Mouse (Mus musculus) embryonic facial prominence, embryonic 12.5 days (tissue): Measurements from ENCODE around the gene Foxs1. TPM values are rescaled to one million over a fixed set of nuclear protein-coding genes. Genes with fewer than 3 reads are reported as not detected.

ENCODE experiments used
- ATAC-seq: fragments of 200-750 bp; cut with Nextera tagmentation; 2 replicates; pipeline ENCODE4 v1.8.0; 2017; ENCODE audit not compliant: insufficient number of reproducible peaks, insufficient read depth, low FRiP score, low TSS enrichment
- H3K27ac ChIP-seq: fragments of 300-500 bp; sonication (generic); 2 replicates; pipeline ENCODE4 v1.5.1; 2016; ENCODE audit warnings: mild to moderate bottlenecking
- H3K27me3 ChIP-seq: fragments of 300-500 bp; sonication (generic); 2 replicates; pipeline ENCODE4 v1.6.1; 2016; ENCODE audit warnings: mild to moderate bottlenecking, moderate library complexity
- H3K36me3 ChIP-seq: fragments of 300-500 bp; sonication (generic); 2 replicates; pipeline ENCODE4 v1.6.1; 2016; ENCODE audit warnings: mild to moderate bottlenecking
- H3K4me1 ChIP-seq: fragments of 300-500 bp; sonication (generic); 2 replicates; pipeline ENCODE4 v1.6.1; 2016
- H3K4me2 ChIP-seq: fragments of 300-500 bp; sonication (generic); replicated peaks from 2 replicates; pipeline ENCODE4 v1.6.1; 2016; ENCODE audit warnings: mild to moderate bottlenecking, moderate library complexity
- H3K4me3 ChIP-seq: fragments of 300-500 bp; sonication (generic); 2 replicates; pipeline ENCODE4 v1.5.1; 2016; ENCODE audit warnings: mild to moderate bottlenecking
- H3K9ac ChIP-seq: fragments of 300-500 bp; sonication (generic); 2 replicates; pipeline ENCODE4 v1.6.1; 2016; ENCODE audit warnings: mild to moderate bottlenecking, moderate library complexity
- H3K9me3 ChIP-seq: fragments of 300-500 bp; sonication (generic); 2 replicates; pipeline ENCODE4 v1.6.1; 2016; ENCODE audit warnings: mild to moderate bottlenecking, moderate library complexity
- WGBS: fragments of 180-500 bp; shearing (Covaris S2); methylation state at CpG from one replicate; pipeline ENCODE4 v1.1.7; 2016; 5-methylcytosine and 5-hydroxymethylcytosine counted together
- polyA plus RNA-seq: library from polyadenylated mRNA; unstranded; fragments of >200 nt; fragmentation: Nextera tagmentation; extraction: Ambion mirVana; gene quantifications from 2 replicates; pipeline ENCODE4 v1.2.1, GENCODE M21; 2016

The Foxs1 gene
- polyA plus RNA-seq, 1 experiment from 2014 or later: 0.84 TPM

- Histone ChIP-seq H3K36me3 (no peaks in the 10 kb centered on the region), H3K4me3 (no peak overlapping the region), H3K27ac (no peak overlapping the region), H3K4me1 (peaks cover 24% of the 10 kb centered on the region; the same call in 1 of the 2 replicates), H3K27me3 (peaks cover 41% of the 10 kb centered on the region), H3K9me3 (no peaks in the 10 kb centered on the region), H3K4me2 (no peak overlapping the region), H3K9ac (no peak overlapping the region)
- WGBS: 32% methylated on average over 6 of the region's 6 CpGs
- ATAC-seq: no peak
Observed at GRCm38 (mm10) chr2:152911432-152911831, 21.6 kb downstream of the Foxs1 start.

- Histone ChIP-seq H3K27ac (no peak within 1 kb of the TSS), H3K4me2 (no peak within 1 kb of the TSS), H3K4me1 (peaks cover 28% of the 10 kb centered on the region; the same call in 1 of the 2 replicates), H3K27me3 (peaks cover 41% of the 10 kb centered on the region), H3K36me3 (no peaks in the 10 kb centered on the region), H3K9me3 (no peaks in the 10 kb centered on the region), H3K4me3 (no peak within 1 kb of the TSS), H3K9ac (no peak within 1 kb of the TSS)
- no peak for ATAC-seq
- 27% methylated on average over 12 of the region's 12 CpGs for WGBS
Observed at GRCm38 (mm10) chr2:152911031-152911430, 22.0 kb downstream of the Foxs1 start, which contains the start of gene Mylk2. Gene Mylk2 (plus strand): TSS chr2:152911352.

DNA sequence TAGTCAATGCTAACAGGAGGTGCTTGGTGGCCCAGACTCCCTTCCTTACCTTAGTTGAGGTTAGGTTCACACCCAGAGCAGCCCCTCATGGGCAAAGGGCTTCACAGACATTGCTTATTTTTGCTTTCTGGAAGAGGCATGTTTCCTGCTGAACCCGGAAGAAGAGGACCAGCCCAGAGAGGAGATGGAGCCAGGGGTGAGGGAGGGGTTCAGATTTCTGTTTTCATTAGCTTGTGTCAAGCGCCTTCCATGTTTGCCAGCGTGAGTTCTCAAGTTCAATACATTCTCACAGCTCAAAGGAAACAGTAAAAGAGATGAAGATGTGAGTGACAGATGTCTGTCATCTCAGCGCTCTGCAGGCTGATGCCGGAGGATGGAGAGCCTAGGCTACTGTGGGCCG lies 23.2 kb downstream of the Foxs1 start:
- H3K36me3 ChIP-seq: no peaks in the 10 kb centered on the region
- no peak for ATAC-seq
- H3K4me2 ChIP-seq: no peak overlapping the region
- H3K27me3 ChIP-seq: peaks cover 39% of the 10 kb centered on the region
- H3K4me3 ChIP-seq: no peak overlapping the region
- H3K27ac ChIP-seq: no peak overlapping the region
- 74% methylated on average over 6 of the region's 6 CpGs for WGBS
- no peak overlapping the region for H3K9ac ChIP-seq
- H3K4me1 ChIP-seq: peaks cover 36% of the 10 kb centered on the region
- H3K9me3 ChIP-seq: no peaks in the 10 kb centered on the region

GRCm38 (mm10) chr2:152907114-152907943 lies 25.7 kb downstream of the Foxs1 start:
- Histone ChIP-seq H3K9ac (no peak overlapping the region), H3K4me1 (peaks cover 36% of the 10 kb centered on the region), H3K9me3 (no peaks in the 10 kb centered on the region), H3K27me3 (peaks cover 21% of the 10 kb centered on the region), H3K4me3 (no peak overlapping the region), H3K4me2 (no peak overlapping the region), H3K36me3 (no peaks in the 10 kb centered on the region), H3K27ac (no peak overlapping the region)
- WGBS: 42% methylated on average over 14 of the region's 14 CpGs
- no peak for ATAC-seq

DNA sequence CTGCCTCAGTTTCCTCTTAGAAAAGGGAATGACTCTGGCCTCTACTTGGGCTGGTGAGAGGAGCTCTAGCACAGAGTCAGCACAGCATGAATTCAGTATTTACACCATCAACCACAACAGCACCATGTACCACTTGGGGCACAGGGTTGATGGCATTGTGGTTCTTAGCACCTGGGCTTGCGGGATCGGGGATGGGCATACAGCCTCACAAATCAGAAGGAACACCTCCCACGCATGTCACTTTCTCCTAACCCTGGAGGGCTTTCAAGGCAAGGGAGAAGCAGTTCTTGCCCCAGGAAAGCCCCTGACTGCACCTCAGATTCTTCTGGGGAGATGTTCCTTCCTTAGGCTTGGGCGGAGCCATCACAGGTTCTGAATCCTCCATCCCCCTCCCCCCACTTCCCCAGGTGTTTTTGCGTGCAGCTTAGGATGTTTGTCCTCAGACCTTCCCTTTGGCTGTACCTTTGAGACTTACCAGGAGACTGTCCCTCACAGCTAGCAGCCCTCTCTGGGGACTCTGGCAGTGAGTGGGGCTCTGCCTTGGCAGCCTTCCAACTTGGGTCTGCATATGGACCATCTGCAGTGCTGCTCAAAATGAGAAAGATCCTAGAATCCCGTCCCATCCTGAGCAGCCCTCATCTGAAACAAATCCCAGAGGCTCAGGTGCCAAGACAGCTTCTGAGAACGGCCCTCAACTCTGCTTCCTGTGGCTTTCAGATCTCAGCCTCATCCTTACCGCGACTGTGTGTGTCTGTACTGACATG lies 26.6 kb downstream of the Foxs1 start:
- Histone ChIP-seq H3K4me3 (no peak overlapping the region), H3K4me1 (peaks cover 37% of the 10 kb centered on the region), H3K27me3 (peaks cover 13% of the 10 kb centered on the region), H3K36me3 (no peaks in the 10 kb centered on the region), H3K27ac (no peak overlapping the region), H3K9ac (no peak overlapping the region), H3K4me2 (no peak overlapping the region), H3K9me3 (no peaks in the 10 kb centered on the region)
- ATAC-seq: no peak
- WGBS: 58% methylated on average over 9 of the region's 9 CpGs

DNA sequence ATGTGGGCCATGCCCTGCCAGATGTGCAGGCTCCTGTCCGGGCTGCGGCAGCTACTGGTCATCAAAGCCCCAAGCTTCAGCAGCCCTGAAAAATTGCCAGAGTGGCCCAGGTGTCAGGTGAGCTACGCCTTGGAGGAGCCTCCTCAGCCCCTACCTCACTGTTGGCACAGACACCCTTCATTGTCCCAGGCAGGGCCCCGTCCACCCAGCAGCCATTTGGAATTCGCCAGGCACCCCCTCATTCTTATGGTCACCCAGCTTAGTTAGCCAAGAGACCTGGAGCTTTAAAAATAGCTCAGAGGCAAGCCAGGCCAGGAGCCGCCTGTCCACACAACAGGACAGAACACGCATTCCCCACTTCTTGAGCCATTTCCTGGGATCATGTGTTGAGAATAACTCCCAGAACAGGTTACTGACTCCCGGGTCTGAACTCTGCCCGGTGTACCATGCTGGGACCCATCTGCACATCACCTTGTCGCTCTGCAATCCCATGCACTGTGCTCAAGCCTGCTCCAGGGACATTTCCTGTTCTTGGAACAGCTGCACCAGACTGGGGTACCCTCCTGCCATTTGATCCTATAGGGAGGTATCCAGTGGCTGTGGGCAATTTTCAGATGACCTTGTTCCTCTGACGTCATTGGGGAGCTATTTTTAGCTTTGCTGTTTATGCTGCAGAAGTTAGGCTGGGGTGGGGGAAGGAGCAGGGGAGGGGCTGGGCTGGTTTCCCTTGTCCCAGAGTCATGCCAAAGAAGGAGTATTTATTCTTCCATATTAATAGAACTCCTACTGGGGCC lies 27.8 kb downstream of the Foxs1 start:
- ATAC-seq: no peak
- no peak overlapping the region for H3K4me3 ChIP-seq
- H3K27me3 ChIP-seq: peaks cover under 1% of the 10 kb centered on the region; the same call in 1 of the 2 replicates
- WGBS: 44% methylated on average over 11 of the region's 11 CpGs
- H3K27ac ChIP-seq: peak overlapping the region; percentile 13; the same call in 1 of the 2 replicates
- no peak overlapping the region for H3K9ac ChIP-seq
- no peaks in the 10 kb centered on the region for H3K9me3 ChIP-seq
- no peaks in the 10 kb centered on the region for H3K36me3 ChIP-seq
- H3K4me2 ChIP-seq: no peak overlapping the region
- peaks cover 37% of the 10 kb centered on the region for H3K4me1 ChIP-seq

- H3K9ac ChIP-seq: no peak overlapping the region
- 62% methylated on average over 5 of the region's 5 CpGs for WGBS
- ATAC-seq: no peak
- peaks cover 37% of the 10 kb centered on the region for H3K4me1 ChIP-seq
- no peaks in the 10 kb centered on the region for H3K36me3 ChIP-seq
- no peaks in the 10 kb centered on the region for H3K27me3 ChIP-seq
- H3K9me3 ChIP-seq: no peaks in the 10 kb centered on the region
- H3K4me3 ChIP-seq: no peak overlapping the region
- H3K4me2 ChIP-seq: no peak overlapping the region
- H3K27ac ChIP-seq: no peak overlapping the region
Observed at GRCm38 (mm10) chr2:152904127-152904643, 28.8 kb downstream of the Foxs1 start.

GRCm38 (mm10) chr2:152903586-152903985 lies 29.4 kb downstream of the Foxs1 start:
- H3K4me2 ChIP-seq: no peak overlapping the region
- no peaks in the 10 kb centered on the region for H3K27me3 ChIP-seq
- no peak overlapping the region for H3K27ac ChIP-seq
- ATAC-seq: no peak
- H3K9me3 ChIP-seq: no peaks in the 10 kb centered on the region
- no peaks in the 10 kb centered on the region for H3K36me3 ChIP-seq
- 75% methylated on average over 4 of the region's 4 CpGs for WGBS
- H3K4me3 ChIP-seq: no peak overlapping the region
- H3K9ac ChIP-seq: no peak overlapping the region
- H3K4me1 ChIP-seq: peaks cover 37% of the 10 kb centered on the region

GRCm38 (mm10) chr2:152902658-152903057 lies 30.4 kb downstream of the Foxs1 start:
- Histone ChIP-seq H3K36me3 (no peaks in the 10 kb centered on the region), H3K27me3 (no peaks in the 10 kb centered on the region), H3K9me3 (no peaks in the 10 kb centered on the region), H3K4me2 (no peak overlapping the region), H3K27ac (no peak overlapping the region), H3K9ac (no peak overlapping the region), H3K4me1 (peaks cover 36% of the 10 kb centered on the region), H3K4me3 (no peak overlapping the region)
- no peak for ATAC-seq
- WGBS: 30% methylated on average over 3 of the region's 3 CpGs

DNA sequence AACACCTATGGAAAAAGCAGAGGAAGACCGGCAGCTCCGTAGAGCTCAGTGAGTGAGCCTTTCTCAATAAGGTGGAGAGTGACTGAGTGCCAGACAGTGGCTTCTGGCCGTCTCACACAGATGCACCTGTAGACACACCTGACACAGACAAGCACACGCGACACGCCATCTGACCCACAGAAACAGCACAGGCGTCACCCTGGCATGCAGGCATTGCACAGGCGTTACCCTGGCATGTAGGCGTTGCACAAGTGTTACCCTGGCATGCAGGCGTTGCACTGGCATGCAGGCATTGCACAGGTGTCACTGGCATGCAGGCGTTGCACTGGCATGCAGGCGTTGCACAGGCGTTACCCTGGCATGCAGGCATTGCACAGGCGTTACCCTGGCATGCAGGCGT lies 31.7 kb downstream of the Foxs1 start:
- H3K4me1 ChIP-seq: peaks cover 23% of the 10 kb centered on the region
- H3K36me3 ChIP-seq: 0 out of 2 replicates have a peak, but pooled peaks cover 3% of the 10 kb centered on the region
- H3K4me3 ChIP-seq: no peak overlapping the region
- WGBS: 93% methylated on average over 15 of the region's 15 CpGs
- ATAC-seq: no peak
- no peaks in the 10 kb centered on the region for H3K27me3 ChIP-seq
- H3K4me2 ChIP-seq: no peak overlapping the region
- no peak overlapping the region for H3K9ac ChIP-seq
- H3K9me3 ChIP-seq: no peaks in the 10 kb centered on the region
- no peak overlapping the region for H3K27ac ChIP-seq

- H3K36me3 ChIP-seq: peaks cover 26% of the 10 kb centered on the region
- no peak for ATAC-seq
Observed at GRCm38 (mm10) chr2:152899011-152899410, 34.0 kb downstream of the Foxs1 start.

More at GRCm38 (mm10) chr2:152899011-152899410, 34.0 kb downstream of the Foxs1 start:
- H3K9me3 ChIP-seq: no peaks in the 10 kb centered on the region
- H3K4me2 ChIP-seq: no peak overlapping the region
- H3K4me3 ChIP-seq: no peak overlapping the region
- peaks cover 6% of the 10 kb centered on the region; the same call in 1 of the 2 replicates for H3K4me1 ChIP-seq
- H3K27me3 ChIP-seq: no peaks in the 10 kb centered on the region
- 60% methylated on average over 6 of the region's 6 CpGs for WGBS
- H3K27ac ChIP-seq: no peak overlapping the region
- H3K9ac ChIP-seq: no peak overlapping the region
